Mouse (Mus musculus): ENCODE data around the gene Rala.

DNA sequence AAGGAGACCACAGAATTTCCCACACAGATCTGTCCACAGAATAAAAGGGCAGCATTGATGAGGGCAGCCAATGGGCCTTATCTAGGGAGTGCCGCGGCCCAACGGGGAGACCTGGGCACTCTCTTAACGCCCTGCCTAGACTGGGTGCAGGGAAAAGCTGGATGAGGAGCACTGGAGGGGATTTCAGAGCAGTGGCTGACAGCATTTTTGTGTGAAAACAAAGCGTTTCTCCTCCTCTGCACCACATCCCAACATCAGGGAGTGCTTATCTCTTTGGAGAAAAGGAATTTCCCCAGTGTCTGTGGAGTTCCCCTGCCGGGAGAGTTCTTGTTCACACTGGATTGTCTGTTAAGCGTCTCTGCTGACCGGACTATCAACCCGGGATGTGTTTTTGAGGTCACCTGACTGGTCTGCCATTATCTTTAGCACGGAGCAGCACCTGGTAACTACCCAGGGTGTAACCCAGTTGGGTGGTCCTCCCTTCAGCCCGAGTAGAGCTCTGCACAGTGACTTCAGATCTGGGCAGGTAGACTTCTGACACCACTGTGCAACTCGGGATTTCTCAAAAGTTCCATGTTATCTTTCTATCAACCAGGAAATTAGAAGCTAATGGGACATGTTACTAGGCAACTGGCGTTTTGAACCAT lies 88.4 kb downstream of the Rala start:
- TF ChIP-seq CTCF (IDR thresholded peaks at IDR 0.05) (no peak), EP300 (IDR thresholded peaks at IDR 0.05) (no peak)

Measured in lung, postnatal 0 days (tissue).